Mouse (Mus musculus): ENCODE measurements at regions not wholly inside any gene's neighbourhood (a gene's known extent, or its start where the extent isn't known, plus 50 kb on each side); places are given as distances from the start of the nearest gene placed in this dataset.

DNA sequence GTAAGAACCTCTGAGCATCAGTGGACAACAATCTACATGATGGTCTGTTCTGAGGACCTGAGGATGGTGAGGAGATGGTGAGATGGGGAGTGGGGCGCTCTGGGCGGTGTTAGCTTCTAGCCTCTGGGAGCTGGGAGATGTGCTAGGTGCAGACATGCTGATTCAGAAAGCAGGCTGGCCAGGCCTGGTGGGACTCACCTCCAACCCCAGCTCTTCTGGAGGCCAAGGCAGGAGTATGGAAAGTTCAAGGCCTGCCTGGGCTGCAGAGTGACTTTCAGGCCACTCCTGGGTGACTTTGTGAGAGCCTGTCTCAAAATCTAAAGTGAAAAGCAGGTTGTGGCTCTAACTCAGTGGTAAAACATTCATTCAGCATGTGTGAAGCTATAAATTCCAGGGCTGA is 171.6 kb downstream of the Rab11fip4 start:
- WGBS = 90% methylated on average over 2 of the region's 2 CpGs
- no peak overlapping the region for H3K27ac ChIP-seq
- ATAC-seq (ENCODE audit: insufficient number of reproducible peaks, insufficient read depth, low FRiP score, low TSS enrichment, low read depth) = no peak

DNA sequence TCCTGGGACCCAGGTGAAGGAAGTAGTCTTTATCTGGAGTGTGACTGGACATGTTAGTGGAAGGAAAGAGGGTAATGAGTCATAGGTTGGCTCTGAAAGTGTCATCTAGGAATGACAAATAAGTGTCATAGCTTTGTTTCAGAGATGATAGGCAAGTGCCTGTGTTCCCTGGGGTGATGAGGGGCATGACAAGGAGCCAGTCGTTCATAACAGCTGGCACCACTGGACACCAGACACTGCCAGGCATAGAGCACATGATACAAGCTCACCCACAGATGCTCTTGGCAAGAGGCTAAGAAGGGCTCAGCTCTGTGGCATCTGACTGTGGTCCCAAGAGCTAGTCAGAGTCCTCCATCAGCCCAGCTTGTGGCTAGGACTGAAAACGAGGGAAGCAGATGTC is 171.0 kb downstream of the Rab11fip4 start:
- no peaks in the 10 kb centered on the region for H3K27me3 ChIP-seq

More for the DNA sequence above, 171.6 kb downstream of the Rab11fip4 start:
- H3K9ac ChIP-seq = no peak overlapping the region
- no peak overlapping the region for H3K4me3 ChIP-seq
- H3K36me3 ChIP-seq = no peaks in the 10 kb centered on the region
- H3K27me3 ChIP-seq = no peaks in the 10 kb centered on the region
- no peaks in the 10 kb centered on the region; the same call in 1 of the 2 replicates for H3K4me1 ChIP-seq
- no peak overlapping the region for H3K4me2 ChIP-seq
- H3K9me3 ChIP-seq = no peaks in the 10 kb centered on the region

DNA sequence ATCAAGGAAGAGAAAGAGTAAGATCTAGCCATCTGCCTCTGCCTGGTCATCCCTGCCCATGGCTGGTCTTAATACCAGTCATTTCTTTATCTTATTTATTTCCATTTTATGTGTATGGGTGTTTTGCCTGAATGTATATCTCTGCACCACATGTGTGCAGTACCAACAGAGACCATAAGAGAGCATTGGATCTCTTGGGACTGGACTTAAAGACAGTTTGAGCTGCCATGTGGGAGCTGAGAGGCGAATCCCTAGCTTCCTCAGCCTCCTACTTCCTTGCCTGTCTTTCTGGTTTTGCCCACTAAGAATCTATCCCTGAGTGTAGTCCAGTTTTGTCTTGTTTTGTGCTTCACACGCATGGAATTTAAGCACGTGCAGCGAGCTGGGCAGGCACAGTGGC is 169.5 kb downstream of the Rab11fip4 start:
- H3K27me3 ChIP-seq = no peaks in the 10 kb centered on the region
- H3K9ac ChIP-seq = no peak overlapping the region
- 83% methylated on average over 4 of the region's 4 CpGs for WGBS
- H3K27ac ChIP-seq = no peak overlapping the region
- no peak overlapping the region for H3K4me2 ChIP-seq
- H3K9me3 ChIP-seq = no peaks in the 10 kb centered on the region
- no peaks in the 10 kb centered on the region; the same call in 1 of the 2 replicates for H3K4me1 ChIP-seq
- H3K4me3 ChIP-seq = no peak overlapping the region
- no peaks in the 10 kb centered on the region for H3K36me3 ChIP-seq
- ATAC-seq (ENCODE audit: insufficient number of reproducible peaks, insufficient read depth, low FRiP score, low TSS enrichment, low read depth) = no peak

More for the DNA sequence above, 171.0 kb downstream of the Rab11fip4 start:
- Histone ChIP-seq H3K4me1 (no peaks in the 10 kb centered on the region; the same call in 1 of the 2 replicates), H3K27ac (no peak overlapping the region), H3K9ac (no peak overlapping the region), H3K4me2 (no peak overlapping the region), H3K4me3 (no peak overlapping the region), H3K36me3 (no peaks in the 10 kb centered on the region), H3K9me3 (no peaks in the 10 kb centered on the region)
- no peak for ATAC-seq (ENCODE audit: insufficient number of reproducible peaks, insufficient read depth, low FRiP score, low TSS enrichment, low read depth)
- 39% methylated on average over 2 of the region's 2 CpGs for WGBS

DNA sequence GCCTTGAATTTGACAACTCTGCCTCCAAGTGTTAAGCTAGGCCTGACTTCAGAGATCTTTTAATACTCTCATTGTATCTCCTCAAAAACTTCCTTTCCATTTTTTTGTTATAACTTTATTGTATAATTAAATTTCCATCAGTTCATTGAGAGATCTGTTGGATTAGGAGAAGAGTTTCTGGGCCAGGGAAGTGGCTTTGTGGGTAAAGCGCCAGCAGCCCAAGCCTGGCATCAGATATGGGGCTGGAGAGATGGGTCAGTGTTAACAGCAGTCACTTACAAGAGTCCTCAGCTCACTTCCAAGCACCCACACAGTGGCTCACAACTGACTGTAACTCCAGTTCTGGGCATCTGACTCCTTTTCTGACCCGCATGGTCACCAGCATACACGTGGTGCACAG is 167.3 kb downstream of the Rab11fip4 start:
- H3K9me3 ChIP-seq = no peaks in the 10 kb centered on the region
- WGBS = 88% methylated on average over 3 of the region's 3 CpGs
- H3K9ac ChIP-seq = no peak overlapping the region
- no peaks in the 10 kb centered on the region for H3K27me3 ChIP-seq
- no peak overlapping the region for H3K4me2 ChIP-seq
- no peak overlapping the region for H3K27ac ChIP-seq
- H3K4me3 ChIP-seq = no peak overlapping the region
- no peaks in the 10 kb centered on the region for H3K36me3 ChIP-seq
- no peak for ATAC-seq (ENCODE audit: insufficient number of reproducible peaks, insufficient read depth, low FRiP score, low TSS enrichment, low read depth)
- no peaks in the 10 kb centered on the region; the same call in 1 of the 2 replicates for H3K4me1 ChIP-seq

DNA sequence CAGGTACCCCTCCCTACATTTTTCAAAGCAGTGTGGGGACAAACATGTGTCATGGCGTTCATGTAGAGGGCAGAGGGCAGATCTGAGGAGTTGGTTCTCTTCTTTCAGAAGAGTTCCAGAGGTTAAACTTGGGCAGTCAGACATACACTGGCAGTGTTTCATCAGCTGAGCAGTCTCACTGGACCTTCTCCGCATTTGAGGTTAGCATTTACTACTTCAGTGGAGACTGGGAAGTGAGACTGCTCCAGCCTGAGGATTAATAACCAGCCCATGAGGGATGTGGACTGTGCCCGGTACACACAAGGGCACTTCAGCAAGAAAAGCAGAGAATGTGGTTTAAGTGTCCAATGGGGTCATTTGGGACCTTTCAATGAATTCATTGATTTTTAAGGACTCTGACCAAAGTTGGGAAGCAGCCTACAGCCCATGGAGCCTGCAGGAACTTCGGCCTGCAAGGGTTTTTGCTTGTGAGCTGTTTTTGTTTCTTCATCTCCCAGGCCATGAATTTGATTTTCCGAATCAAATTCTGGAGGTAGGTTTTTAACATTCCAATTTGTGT is 166.6 kb downstream of the Rab11fip4 start:
- Histone ChIP-seq H3K4me2 (no peak overlapping the region), H3K4me3 (no peak overlapping the region), H3K27ac (no peak overlapping the region), H3K4me1 (peaks cover 2% of the 10 kb centered on the region; the same call in 1 of the 2 replicates), H3K27me3 (no peaks in the 10 kb centered on the region), H3K9ac (no peak overlapping the region), H3K36me3 (no peaks in the 10 kb centered on the region), H3K9me3 (no peaks in the 10 kb centered on the region)
- 69% methylated on average over 5 of the region's 5 CpGs for WGBS
- ATAC-seq (ENCODE audit: insufficient number of reproducible peaks, insufficient read depth, low FRiP score, low TSS enrichment, low read depth) = no peak

DNA sequence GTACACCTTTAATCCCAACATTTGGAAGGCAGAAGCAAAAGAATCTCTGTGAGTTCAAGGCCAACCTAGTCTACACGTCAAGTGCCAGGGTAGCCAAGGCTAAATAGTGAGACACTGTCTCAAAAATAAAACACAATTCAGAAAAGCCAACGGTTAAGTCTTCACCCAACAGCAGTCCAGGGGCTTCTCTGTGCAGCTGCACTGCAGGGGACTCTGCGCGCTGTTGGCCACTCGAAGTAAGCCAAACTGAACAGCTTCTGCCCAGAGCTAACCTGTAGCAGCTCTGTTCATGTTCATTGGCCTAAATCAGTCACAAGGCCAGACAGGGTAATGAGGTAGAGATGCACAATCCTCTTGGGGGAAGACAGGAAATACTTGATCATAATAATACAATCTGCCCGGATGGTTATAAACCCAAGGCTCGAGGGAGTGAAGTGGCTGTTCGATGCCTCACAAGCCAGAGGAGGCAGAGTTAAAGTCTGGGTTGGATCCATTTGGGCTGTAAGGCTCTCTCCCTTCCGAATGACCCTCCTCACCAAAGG is 165.4 kb downstream of the Rab11fip4 start:
- no peak overlapping the region for H3K4me3 ChIP-seq
- ATAC-seq (ENCODE audit: insufficient number of reproducible peaks, insufficient read depth, low FRiP score, low TSS enrichment, low read depth) = no peak
- H3K9ac ChIP-seq = no peak overlapping the region
- no peaks in the 10 kb centered on the region for H3K27me3 ChIP-seq
- H3K4me1 ChIP-seq = 0 out of 2 replicates have a peak, but pooled peaks cover 8% of the 10 kb centered on the region
- H3K27ac ChIP-seq = no peak overlapping the region
- 84% methylated on average over 9 of the region's 9 CpGs for WGBS
- H3K4me2 ChIP-seq = no peak overlapping the region
- H3K36me3 ChIP-seq = no peaks in the 10 kb centered on the region
- H3K9me3 ChIP-seq = no peaks in the 10 kb centered on the region

DNA sequence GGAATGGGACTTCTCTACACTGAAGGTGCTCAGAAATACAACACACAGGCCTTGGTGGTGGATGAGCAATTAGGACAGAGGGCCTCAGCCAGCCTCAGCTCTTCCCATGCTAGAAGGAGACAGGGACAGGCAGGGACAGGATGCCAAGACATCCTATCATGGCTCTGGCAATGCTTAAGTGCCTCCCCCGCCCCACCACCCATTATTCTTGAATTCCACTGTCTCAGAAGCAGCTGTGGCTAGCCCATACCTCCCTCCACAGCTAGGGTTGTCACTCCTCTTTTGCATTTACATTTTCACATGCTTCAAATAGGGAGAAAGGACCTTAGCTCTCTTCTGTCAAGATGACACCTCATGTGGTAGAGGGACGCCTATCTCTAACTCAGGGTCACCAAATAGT is 162.5 kb downstream of the Rab11fip4 start:
- no peaks in the 10 kb centered on the region for H3K9me3 ChIP-seq
- no peak overlapping the region for H3K9ac ChIP-seq
- H3K27ac ChIP-seq = no peak overlapping the region
- no peak overlapping the region for H3K4me2 ChIP-seq
- no peaks in the 10 kb centered on the region for H3K27me3 ChIP-seq
- 86% methylated on average over 2 of the region's 2 CpGs for WGBS
- no peak for ATAC-seq (ENCODE audit: insufficient number of reproducible peaks, insufficient read depth, low FRiP score, low TSS enrichment, low read depth)
- H3K4me3 ChIP-seq = no peak overlapping the region
- H3K36me3 ChIP-seq = no peaks in the 10 kb centered on the region
- H3K4me1 ChIP-seq = 0 out of 2 replicates have a peak, but pooled peaks cover 8% of the 10 kb centered on the region

DNA sequence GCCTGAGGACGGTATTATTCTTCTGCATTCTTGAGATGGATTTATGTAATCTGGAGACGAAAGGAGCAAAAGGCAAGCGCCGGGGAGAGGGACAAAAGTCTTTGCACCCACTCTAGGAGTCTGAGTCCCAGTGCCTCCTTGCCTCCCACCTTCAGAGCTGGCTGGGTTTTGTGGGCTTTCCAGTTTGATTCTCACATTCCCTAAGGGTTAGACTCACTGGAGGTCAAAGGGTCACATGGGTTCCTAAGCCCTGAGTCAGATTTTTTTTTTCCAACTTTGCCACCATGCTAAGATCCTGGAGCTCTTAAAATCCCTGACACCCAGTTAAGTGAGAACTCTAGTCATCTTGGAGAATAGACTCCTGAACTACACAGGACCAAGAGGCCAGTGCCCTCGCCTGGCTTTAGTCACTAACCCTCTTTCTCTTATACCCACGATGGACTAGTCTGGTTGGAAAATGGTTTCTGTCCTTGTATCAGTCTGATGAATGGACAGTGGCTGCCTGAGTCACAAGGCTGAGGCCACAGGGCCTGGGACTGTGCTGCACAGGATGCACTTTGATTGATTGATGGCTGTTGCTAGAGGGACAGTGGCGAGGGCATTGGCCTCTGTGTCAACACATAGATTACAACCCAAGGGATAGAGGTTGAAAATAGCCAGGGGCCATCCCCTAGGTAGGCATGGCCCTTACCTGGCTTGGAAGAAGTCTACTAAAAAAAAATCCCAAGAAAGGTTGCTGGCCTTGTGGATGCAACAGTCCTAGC is 161.9 kb downstream of the Rab11fip4 start:
- H3K4me1 ChIP-seq = 0 out of 2 replicates have a peak, but pooled peaks cover 8% of the 10 kb centered on the region
- H3K9ac ChIP-seq = no peak overlapping the region
- WGBS = 58% methylated on average over 7 of the region's 7 CpGs
- no peak overlapping the region for H3K4me2 ChIP-seq
- H3K4me3 ChIP-seq = no peak overlapping the region
- no peak for ATAC-seq (ENCODE audit: insufficient number of reproducible peaks, insufficient read depth, low FRiP score, low TSS enrichment, low read depth)
- H3K36me3 ChIP-seq = no peaks in the 10 kb centered on the region
- no peaks in the 10 kb centered on the region for H3K27me3 ChIP-seq
- no peaks in the 10 kb centered on the region for H3K9me3 ChIP-seq
- H3K27ac ChIP-seq = no peak overlapping the region

DNA sequence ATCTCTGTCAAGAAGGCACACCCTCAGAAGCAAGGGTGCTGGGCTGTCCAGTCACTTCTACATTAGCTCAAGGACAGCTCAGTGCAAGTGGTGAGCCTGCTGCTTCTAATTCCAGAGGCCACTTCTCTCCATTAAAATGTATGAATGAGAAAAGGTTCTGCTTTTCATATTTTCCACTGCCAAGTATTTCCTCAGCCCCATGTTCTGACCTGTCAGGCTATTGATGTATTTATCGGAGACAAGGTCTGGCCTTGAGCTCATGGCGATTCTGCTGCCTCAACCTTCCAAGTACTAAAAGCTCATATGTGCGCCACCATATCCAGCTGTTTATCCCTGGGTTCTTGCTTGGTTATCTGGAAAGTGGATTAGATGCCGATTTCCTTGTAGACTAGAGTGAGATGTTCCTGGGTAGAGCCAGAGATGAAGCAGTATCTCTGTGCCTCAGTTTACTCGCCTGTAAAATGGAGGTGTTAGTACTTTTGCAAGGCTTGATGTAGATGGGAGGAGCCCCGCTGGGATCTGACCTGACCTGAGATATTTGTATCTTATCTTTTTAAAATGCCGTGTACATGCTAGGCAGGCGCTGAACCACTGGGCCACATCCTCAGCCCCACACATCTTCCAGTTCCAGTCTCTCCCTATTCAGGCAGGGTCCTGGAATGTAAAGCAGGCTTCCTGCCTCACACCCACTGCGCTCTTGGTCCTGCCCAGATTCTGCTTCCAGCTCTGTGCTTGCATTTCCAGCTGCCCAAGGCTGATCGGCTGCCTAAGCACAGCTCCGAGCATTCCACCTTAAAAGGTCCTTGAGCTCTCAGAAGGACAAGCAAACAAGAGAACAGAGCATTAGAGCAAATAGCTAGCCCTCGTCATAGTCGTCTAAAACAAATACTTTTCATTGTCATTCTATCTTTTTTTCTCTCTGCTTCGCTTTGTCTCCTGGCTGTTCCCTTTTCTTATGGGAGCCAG is 161.0 kb downstream of the Rab11fip4 start:
- Histone ChIP-seq H3K27ac (no peak overlapping the region), H3K4me3 (no peak overlapping the region), H3K4me2 (no peak overlapping the region), H3K4me1 (0 out of 2 replicates have a peak, but pooled peaks cover 8% of the 10 kb centered on the region), H3K27me3 (no peaks in the 10 kb centered on the region), H3K36me3 (no peaks in the 10 kb centered on the region), H3K9me3 (no peaks in the 10 kb centered on the region), H3K9ac (no peak overlapping the region)
- WGBS = 64% methylated on average over 14 of the region's 14 CpGs
- ATAC-seq (ENCODE audit: insufficient number of reproducible peaks, insufficient read depth, low FRiP score, low TSS enrichment, low read depth) = no peak

DNA sequence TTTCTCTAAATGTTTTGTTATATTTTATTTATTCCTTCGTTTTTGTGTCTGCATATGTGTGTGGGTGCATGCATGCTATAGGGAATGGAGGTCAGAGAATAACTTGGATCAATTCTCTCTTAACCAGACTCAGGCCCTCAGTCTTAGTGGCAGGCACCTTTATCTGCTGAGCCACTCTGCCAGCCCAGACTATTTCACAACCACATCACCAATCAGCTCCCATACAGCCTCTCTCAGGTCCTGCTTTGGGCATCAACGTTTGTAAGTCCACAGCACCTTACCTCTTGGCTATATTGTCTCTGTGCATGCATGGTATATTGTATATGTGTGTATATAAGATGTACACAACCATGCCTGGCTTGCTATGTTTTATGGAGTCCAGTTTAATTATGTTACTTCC is 159.9 kb downstream of the Rab11fip4 start:
- Histone ChIP-seq H3K9me3 (no peaks in the 10 kb centered on the region), H3K36me3 (no peaks in the 10 kb centered on the region), H3K27ac (no peak overlapping the region), H3K4me2 (no peak overlapping the region), H3K4me1 (0 out of 2 replicates have a peak, but pooled peaks cover 8% of the 10 kb centered on the region), H3K9ac (no peak overlapping the region), H3K27me3 (no peaks in the 10 kb centered on the region), H3K4me3 (no peak overlapping the region)
- no peak for ATAC-seq (ENCODE audit: insufficient number of reproducible peaks, insufficient read depth, low FRiP score, low TSS enrichment, low read depth)
- 76% methylated on average over 2 of the region's 2 CpGs for WGBS

DNA sequence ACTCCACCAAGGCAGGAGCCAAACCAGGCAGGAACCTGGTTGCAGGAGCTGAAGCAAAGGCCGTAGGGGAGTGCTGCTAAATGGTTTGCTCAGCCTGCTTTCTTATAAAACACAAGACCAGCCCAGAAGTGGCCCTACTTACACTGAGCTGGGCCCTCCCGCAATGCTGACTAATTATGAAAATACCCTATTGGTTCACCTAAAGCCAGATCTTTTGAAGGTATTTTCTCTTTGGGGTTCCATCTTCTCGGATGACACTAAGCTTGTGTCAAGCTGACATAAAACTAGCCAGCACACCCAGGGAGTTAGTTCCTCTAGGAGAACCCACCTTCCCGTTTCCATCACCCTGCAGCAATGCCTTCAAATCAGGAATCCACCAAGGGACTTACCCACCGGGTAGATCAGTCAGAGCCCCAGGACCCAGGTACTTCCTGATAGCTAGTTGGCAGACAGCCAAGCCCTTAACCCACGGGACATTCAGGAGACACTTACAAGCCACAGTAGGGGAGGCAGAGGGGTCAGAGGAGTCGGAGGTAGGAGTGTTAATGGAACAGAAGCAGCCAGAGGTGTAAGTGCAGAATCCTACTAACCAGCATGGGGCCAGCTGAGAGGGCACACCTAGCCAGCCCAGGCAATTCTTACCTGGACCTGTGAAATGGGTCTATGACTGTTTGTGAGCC is 158.9 kb downstream of the Rab11fip4 start:
- Histone ChIP-seq H3K27ac (no peak overlapping the region), H3K27me3 (no peaks in the 10 kb centered on the region), H3K4me1 (0 out of 2 replicates have a peak, but pooled peaks cover 8% of the 10 kb centered on the region), H3K4me2 (no peak overlapping the region), H3K36me3 (no peaks in the 10 kb centered on the region), H3K9ac (no peak overlapping the region), H3K4me3 (no peak overlapping the region), H3K9me3 (no peaks in the 10 kb centered on the region)
- ATAC-seq (ENCODE audit: insufficient number of reproducible peaks, insufficient read depth, low FRiP score, low TSS enrichment, low read depth) = no peak
- WGBS = 69% methylated on average over 7 of the region's 7 CpGs

Data from embryonic facial prominence, embryonic 13.5 days (tissue).